Mouse (Mus musculus): ENCODE results near the gene Leng8.
"Not testable (repeated sequence)": the region's sequence is repeated elsewhere in the genome, so short reads cannot be mapped to it uniquely, and the experiment has no call there.

The Leng8 gene

DNA sequence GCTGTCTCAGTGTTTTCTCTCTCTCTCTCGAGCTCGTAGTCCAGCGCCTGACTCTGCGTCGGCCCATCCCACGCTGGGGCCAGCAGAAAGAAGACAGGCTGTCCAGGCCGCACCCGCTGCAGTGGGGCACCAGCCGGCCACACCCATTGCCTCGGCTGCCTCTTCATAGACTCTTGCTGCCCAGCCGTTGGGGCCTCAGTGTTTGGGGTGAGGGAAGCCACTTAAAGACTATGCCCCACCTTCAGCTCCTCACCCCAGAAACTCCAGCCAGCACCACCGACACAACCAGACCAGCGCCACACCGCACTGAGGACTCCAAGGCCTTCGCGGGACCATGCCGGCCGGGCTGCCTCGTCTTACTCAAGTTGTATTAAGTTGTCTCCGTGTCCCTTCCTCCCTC is 10.5 kb downstream of the Leng8 start:
- DNase-seq (ENCODE audit: low read depth), result no peak

GRCm38 (mm10) chr7:4147836-4148235 is 11.0 kb downstream of the Leng8 start:
- no peak for DNase-seq (ENCODE audit: low read depth)

DNA sequence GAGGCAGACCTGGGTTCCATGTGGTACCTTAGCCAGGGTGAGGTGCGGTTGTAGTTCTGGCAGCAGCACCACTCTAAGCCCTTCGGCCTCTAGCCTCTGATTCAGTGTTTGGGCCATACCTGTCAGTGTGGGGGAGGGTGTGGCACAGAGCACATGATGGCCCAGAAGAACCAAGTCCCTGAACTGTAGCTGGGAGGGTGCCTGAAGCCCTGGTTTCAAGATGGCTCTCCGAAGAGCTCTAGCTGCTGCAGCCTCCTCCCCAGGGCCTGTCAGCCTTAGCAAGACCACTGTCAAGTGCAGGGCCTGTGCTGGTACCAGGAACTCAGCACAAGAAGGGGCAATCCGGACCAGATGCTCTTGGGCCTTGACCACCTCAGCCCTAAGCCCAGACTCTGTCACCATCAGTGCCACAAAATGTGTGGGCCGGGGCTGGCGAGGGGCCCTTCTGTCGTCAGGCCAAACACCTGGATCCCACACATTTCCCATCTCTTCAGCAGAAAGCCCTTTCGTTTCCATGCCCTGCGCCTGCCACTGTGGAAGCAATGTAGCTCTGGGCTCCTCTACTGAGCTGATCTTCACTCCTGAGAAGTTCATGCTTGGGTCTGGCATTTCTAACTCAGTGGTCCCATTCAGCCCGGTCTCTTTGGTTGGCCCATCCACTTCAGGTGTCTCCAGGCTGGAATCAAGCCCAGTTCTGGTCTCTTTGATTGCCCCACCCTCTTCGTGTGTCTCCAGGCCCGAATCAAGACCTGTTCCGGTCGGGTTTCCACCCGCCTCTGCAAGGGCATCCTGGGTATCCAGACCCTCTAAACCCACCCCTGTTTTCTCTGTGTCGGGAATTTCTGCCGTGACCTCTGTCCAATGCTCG is 11.7 kb downstream of the Leng8 start:
- no peak for DNase-seq (ENCODE audit: low read depth)

GRCm38 (mm10) chr7:4149209-4150054 is 12.6 kb downstream of the Leng8 start:
- peak; percentile 66 for DNase-seq (ENCODE audit: low read depth)

GRCm38 (mm10) chr7:4150059-4150541 is 13.3 kb downstream of the Leng8 start, which contains the start of gene Leng9:
TSS of gene Leng9 (minus strand) at chr7:4150374.
- DNase-seq (ENCODE audit: low read depth), result no peak

DNA sequence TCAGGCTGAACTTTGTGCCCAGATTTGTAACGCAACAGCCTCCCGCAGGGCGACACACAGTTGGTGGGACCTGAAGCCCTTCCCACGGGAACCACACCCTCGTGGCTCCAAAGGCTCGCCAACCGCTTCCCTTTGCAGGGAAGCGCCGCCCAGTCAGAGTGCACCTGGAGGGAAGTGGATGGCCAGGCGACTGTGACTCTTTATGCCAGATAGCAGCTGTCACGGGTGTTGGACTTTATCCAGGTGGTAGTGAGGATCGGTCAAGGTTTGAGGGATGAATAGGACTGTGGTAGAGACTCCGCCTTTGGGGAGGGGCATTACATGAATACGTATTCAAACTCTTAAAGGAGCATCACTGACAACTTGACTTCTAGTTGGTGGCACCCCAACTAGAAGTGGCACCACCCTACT is 14.0 kb downstream of the Leng8 start:
- DNase-seq (ENCODE audit: low read depth), result no peak

DNA sequence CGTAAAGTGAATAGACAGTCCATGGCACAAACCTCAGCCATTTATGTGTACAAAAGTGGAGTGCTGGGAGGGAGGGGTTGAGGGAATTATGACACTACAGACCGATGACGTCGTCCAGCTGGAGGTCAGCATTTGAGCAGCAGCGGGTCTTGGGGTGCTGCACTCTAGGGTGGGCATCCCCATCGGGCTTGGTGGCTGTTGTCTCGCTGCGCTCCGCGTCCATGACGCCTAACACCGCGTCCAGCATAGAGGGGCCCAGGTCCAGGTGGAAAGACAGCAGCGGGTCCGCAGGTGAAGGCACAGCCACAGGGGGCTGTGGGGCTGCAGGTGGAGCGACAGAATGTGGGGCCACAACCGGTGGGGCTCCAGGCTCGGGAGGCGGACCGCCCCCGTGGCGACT is 14.4 kb downstream of the Leng8 start:
- DNase-seq (ENCODE audit: low read depth), result no peak

GRCm38 (mm10) chr7:4154356-4154755 is 17.5 kb downstream of the Leng8 start:
- DNase-seq (ENCODE audit: low read depth), result no peak

- no peak for DNase-seq (ENCODE audit: low read depth)
Observed at GRCm38 (mm10) chr7:4154976-4155375, 18.1 kb downstream of the Leng8 start.

DNA sequence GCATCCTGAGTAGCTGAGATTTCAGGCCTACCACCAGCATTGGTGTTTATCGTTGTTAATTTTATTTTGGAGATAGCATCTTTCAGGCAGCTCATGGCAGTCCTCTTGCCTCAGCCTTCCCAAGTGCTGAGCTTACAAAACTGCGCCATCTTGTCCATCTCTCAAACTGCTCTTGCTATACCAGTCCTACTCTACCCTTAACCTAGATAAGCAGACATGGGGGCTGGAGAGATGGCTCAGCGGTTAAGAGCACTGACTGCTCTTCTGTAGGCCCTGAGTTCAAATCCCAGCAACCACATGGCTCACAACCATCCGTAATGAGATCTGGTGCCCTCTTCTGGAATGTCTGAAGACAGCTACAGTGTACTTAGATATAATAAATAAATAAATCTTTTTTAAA is 24.8 kb downstream of the Leng8 start:
- DNase-seq (ENCODE audit: low read depth), result not testable (repeated sequence)

DNA sequence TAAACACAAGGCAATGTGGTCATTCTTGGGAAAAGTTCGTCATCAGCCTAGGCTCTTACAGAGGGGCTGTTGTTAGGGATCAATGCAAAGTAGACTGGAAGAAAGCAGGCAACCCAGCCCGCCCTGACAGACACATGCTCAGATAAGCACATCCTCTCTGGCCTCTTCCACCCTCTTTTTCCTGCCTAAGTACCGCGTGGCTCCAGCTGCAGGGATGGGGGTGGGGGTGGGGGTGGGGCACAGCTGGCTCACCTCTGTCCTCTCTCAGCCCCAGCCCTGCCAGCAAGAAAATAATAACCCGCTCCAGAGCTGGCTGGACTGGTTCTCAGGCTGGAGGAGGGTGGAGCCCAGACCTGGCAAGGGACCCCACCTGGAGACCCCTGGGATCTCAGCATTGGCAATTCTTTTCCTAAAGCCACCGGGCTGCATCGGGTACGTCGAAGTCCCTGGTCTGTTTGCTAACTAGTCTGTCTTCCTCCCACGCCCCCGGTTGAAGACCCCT is 26.8 kb downstream of the Leng8 start:
- no peak for DNase-seq (ENCODE audit: low read depth)

- DNase-seq (ENCODE audit: low read depth), result no peak
Observed at GRCm38 (mm10) chr7:4164090-4164910, 27.5 kb downstream of the Leng8 start, which contains the start of gene Cdc42ep5. TSS of gene Cdc42ep5 (minus strand) at chr7:4164860.

- no peak for DNase-seq (ENCODE audit: low read depth)
Observed at GRCm38 (mm10) chr7:4165286-4165685, 28.4 kb downstream of the Leng8 start.

DNA sequence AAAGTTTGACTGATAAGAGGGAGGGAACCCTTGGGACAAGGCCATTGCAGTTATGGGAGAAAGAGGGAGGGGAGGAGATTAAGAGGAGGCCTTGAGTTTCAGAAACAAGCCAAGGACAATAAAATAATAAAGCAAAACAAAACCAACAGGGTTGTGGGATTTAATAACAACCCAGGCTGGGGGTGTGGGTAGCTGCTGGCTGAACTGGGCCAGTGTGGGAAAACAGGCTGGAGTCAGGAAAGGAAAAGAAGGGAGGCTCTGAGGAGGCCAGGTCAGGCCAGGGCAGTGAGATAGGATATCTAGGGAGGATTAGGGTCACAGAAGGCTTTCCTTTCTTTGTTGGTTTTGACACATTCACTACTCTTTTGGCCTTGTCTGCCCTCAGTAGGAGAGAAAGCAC is 30.3 kb downstream of the Leng8 start:
- no peak for DNase-seq (ENCODE audit: low read depth)

GRCm38 (mm10) chr7:4170193-4170938 is 33.5 kb downstream of the Leng8 start:
- DNase-seq (ENCODE audit: low read depth), result no peak

GRCm38 (mm10) chr7:4178438-4178837 is 41.6 kb downstream of the Leng8 start:
- DNase-seq (ENCODE audit: low read depth), result no peak

Data from fibroblast of lung, adult 2 months (primary cell).